Mouse (Mus musculus) MEL (cell line): ENCODE measurements around the gene Rnf34. TPM values are rescaled to one million over a fixed set of nuclear protein-coding genes. Genes with fewer than 3 reads are reported as not detected.

ENCODE experiments used
- polyA plus RNA-seq, 2 experiments: library from polyadenylated mRNA; stranded (reverse) in 1 of 2; unstranded in 1 of 2; fragments of >175 nt in 1 of 2; fragments of >200 nt in 1 of 2; gene quantifications; 2 replicates each; pipeline versions ENCODE4 v1.2.1 to v1.2.4; 2012; ENCODE audit warnings: low replicate concordance in 2 of 2, low read depth in 1 of 2; ENCODE audit not compliant: insufficient read length in 2 of 2, insufficient read depth in 1 of 2, missing spikeins in 1 of 2
- total RNA-seq: library from RNA; depleted of rRNA; stranded (reverse); fragments of 300-350 nt; gene quantifications from 2 replicates; pipeline ENCODE4 v1.2.3, GENCODE M21; 2012; rRNA removed

Gene Rnf34
- total and polyA plus RNA-seq, 3 experiments, result 14.8 to 27.4 TPM; not detected in 1

Other genes starting within 250 kb of the Rnf34 start
- 1.5 TPM in 2 replicates for gene Ift81, start 235.5 kb upstream of the Rnf34 start, total RNA-seq
- gene Ift81, start 235.5 kb upstream of the Rnf34 start, polyA plus RNA-seq, result 1 to 10 TPM in 1 of 2 experiments, not detected in 1; 1.9 TPM
- 25.3 and 29.3 TPM in 2 replicates for gene P2rx7, start 206.1 kb upstream of the Rnf34 start, total RNA-seq
- gene P2rx7, start 206.1 kb upstream of the Rnf34 start, polyA plus RNA-seq, result 100 to 1,000 TPM in 1 of 2 experiments, 10 to 100 TPM in 1; 40.8 to 254 TPM
- gene P2rx4, start 142.5 kb upstream of the Rnf34 start, total RNA-seq, result 14.7 and 15.2 TPM in 2 replicates
- gene P2rx4, start 142.5 kb upstream of the Rnf34 start, polyA plus RNA-seq, result 10 to 100 TPM in 1 of 2 experiments, not detected in 1; 30.9 TPM
- gene Camkk2, start 70.6 kb upstream of the Rnf34 start, total RNA-seq, result 16.3 and 23.7 TPM in 2 replicates
- gene Camkk2, start 70.6 kb upstream of the Rnf34 start, polyA plus RNA-seq, result 10 to 100 TPM in 1 of 2 experiments, not detected in 1; 24.8 TPM
- 244 and 262 TPM in 2 replicates for gene Anapc5, start 28.7 kb upstream of the Rnf34 start, total RNA-seq
- gene Anapc5, start 28.7 kb upstream of the Rnf34 start, polyA plus RNA-seq, result 100 to 1,000 TPM in 1 of 2 experiments, not detected in 1; 390 TPM
- gene Kdm2b, start 139.8 kb downstream of the Rnf34 start, total RNA-seq, result 24.8 and 29.2 TPM in 2 replicates
- 10 to 100 TPM in 1 of 2 experiments, not detected in 1; 48.9 TPM for gene Kdm2b, start 139.8 kb downstream of the Rnf34 start, polyA plus RNA-seq
- gene Orai1, start 165.0 kb downstream of the Rnf34 start, total RNA-seq, result 4.5 and 4.7 TPM in 2 replicates
- 10 to 100 TPM in 1 of 2 experiments, not detected in 1; 13.3 TPM for gene Orai1, start 165.0 kb downstream of the Rnf34 start, polyA plus RNA-seq
- gene Morn3, start 197.0 kb downstream of the Rnf34 start, total RNA-seq, result not detected in 2 replicates
- not detected for gene Morn3, start 197.0 kb downstream of the Rnf34 start, polyA plus RNA-seq
- 4.3 and 6.8 TPM in 2 replicates for gene Tmem120b, start 218.4 kb downstream of the Rnf34 start, total RNA-seq
- gene Tmem120b, start 218.4 kb downstream of the Rnf34 start, polyA plus RNA-seq, result 1 to 10 TPM in 1 of 2 experiments, not detected in 1; 5.6 TPM